Mouse (Mus musculus): Measurements from ENCODE around the gene Rnf208.

DNA sequence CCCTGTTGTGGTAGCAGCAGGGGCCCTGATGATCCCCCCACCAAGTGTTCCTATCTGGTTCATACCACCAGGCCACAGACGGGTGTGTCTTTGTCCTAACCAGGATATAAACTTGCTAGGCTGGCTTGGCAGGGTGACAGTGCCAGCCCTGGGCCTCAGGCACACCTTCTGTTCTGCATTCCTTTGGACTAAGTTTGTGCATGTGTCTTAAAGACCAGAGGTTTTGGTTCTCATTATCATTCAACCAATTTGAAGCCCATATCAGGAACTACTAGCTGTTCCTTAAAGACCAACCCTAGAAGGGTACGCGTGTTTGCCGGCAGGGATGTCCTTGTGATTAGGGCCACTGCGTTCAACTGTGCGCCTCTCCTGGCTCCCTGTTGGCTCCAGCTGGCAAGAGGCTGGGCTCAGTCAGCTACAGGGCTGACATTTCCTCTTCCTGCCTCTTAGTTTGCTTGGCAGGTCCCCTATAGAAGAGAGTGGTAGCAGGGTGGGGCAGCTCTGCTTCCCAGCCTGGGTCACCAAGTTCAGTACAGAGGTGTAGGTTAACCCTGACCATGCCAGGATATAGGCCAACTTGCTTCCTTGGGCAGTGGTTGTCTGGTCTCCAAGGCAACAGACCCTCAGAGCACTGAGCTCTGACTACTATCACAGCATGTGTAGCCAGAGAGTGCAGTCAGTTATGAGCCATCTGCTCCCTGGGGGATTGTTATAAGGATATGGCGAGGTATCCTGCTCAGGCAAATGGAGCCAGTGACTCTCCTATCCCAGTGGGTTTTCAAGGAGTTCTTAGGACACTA is 45.0 kb downstream of the Rnf208 start:
- TF ChIP-seq CTCF (conservative IDR thresholded peaks at IDR 0.05; ENCODE audit: insufficient read depth, insufficient read length, low read depth, low read length) (no peak), POLR2A (IDR thresholded peaks at IDR 0.05; ENCODE audit: low read depth, low read length) (no peak)

Data from kidney, adult 2 months (tissue).